Mouse (Mus musculus) ES-Bruce4 (cell line): ENCODE results near the gene Tcf12.

Experiments
- CTCF ChIP-seq: IDR thresholded peaks from one replicate; pipeline ENCODE4 v1.8.1; 2011; ENCODE audit warnings: low read depth, low read length
- EP300 ChIP-seq: IDR thresholded peaks from 2 replicates; pipeline ENCODE4 v1.6.1; 2011; ENCODE audit warnings: low read depth, low read length; ENCODE audit not compliant: insufficient read depth
- POLR2A ChIP-seq: IDR thresholded peaks from one replicate; pipeline ENCODE4 v1.8.1; 2011; ENCODE audit warnings: low read length; ENCODE audit not compliant: insufficient read depth

GRCm38 (mm10) chr9:71799598-71799997, 312.1 kb downstream of the Tcf12 start:
- TF ChIP-seq CTCF = no peak
- no peak for TF ChIP-seq POLR2A
- TF ChIP-seq EP300 = no peak
